Mouse (Mus musculus) CH12.LX (cell line): ENCODE results near the gene Iah1. TPM values are rescaled to one million over a fixed set of nuclear protein-coding genes. Genes with fewer than 3 reads are reported as not detected.

Source experiments
- DNase-seq: peaks from one replicate; pipeline ENCODE4 v3.0.0-alpha.2; 2013; ENCODE audit errors: extremely low read depth
- H3K27ac ChIP-seq: 2 replicates; pipeline ENCODE4 v1.5.1; 2012; ENCODE audit warnings: low read depth, mild to moderate bottlenecking, control low read depth, moderate library complexity; ENCODE audit not compliant: insufficient read depth
- H3K27me3 ChIP-seq: replicated peaks from 2 replicates; pipeline ENCODE3; 2012; ENCODE audit warnings: inconsistent platforms
- H3K36me3 ChIP-seq, 2 experiments: replicated peaks in 1 of 2; 2 replicates each; pipeline versions ENCODE3 to v1.6.1; 2012; ENCODE audit warnings: inconsistent platforms in 1 of 2, low read length in 1 of 2, mild to moderate bottlenecking in 1 of 2, mixed read lengths in 1 of 2, moderate library complexity in 1 of 2; ENCODE audit not compliant: control insufficient read depth in 1 of 2, insufficient read depth in 1 of 2
- H3K4me1 ChIP-seq, 2 experiments: 2 replicates each; pipeline ENCODE4 v1.6.1; 2012; ENCODE audit warnings: inconsistent platforms in 1 of 2, moderate library complexity in 1 of 2; ENCODE audit not compliant: insufficient read depth in 2 of 2, control insufficient read depth in 1 of 2
- H3K4me2 ChIP-seq: 2 replicates; pipeline ENCODE4 v1.6.1; 2012; ENCODE audit warnings: low read depth, mild to moderate bottlenecking, control low read depth; ENCODE audit not compliant: poor library complexity, insufficient read depth, severe bottlenecking
- H3K4me3 ChIP-seq, 3 experiments: fragments of 150-350 bp in 1 of 3; sonication (generic) in 1 of 3; replicated peaks in 1 of 3; 2 replicates each; pipeline versions ENCODE3 to v1.5.1; 2011 to 2012; ENCODE audit warnings: low read depth in 2 of 3, low read length in 2 of 3, mild to moderate bottlenecking in 2 of 3, moderate library complexity in 2 of 3, control low read depth in 1 of 3, improper control_type of control experiment in 1 of 3, inconsistent platforms in 1 of 3, mixed read lengths in 1 of 3; ENCODE audit not compliant: poor library complexity in 1 of 3
- H3K79me2 ChIP-seq: replicated peaks from 2 replicates; pipeline ENCODE4 v1.6.1; 2012; ENCODE audit warnings: mild to moderate bottlenecking, moderate library complexity; ENCODE audit not compliant: control insufficient read depth, poor library complexity, insufficient read depth, severe bottlenecking; ENCODE audit errors: extremely low read depth
- H3K9ac ChIP-seq: 2 replicates; pipeline ENCODE4 v1.6.1; 2012; ENCODE audit warnings: low read depth, mild to moderate bottlenecking, control low read depth, moderate library complexity; ENCODE audit not compliant: insufficient read depth
- H3K9me3 ChIP-seq: replicated peaks from 2 replicates; pipeline ENCODE3; 2012; ENCODE audit warnings: low read length, inconsistent platforms, mixed read lengths
- CHD2 ChIP-seq: IDR thresholded peaks from 2 replicates; pipeline ENCODE4 v1.6.1; 2011; ENCODE audit warnings: low read length, improper control_type of control experiment
- CTCF ChIP-seq, 2 experiments: IDR thresholded peaks in 1 of 2; conservative IDR thresholded peaks in 1 of 2; 2 replicates each; pipeline ENCODE4 v1.5.1; 2011 to 2012; ENCODE audit warnings: low read depth in 2 of 2, low read length in 2 of 2, improper control_type of control experiment in 1 of 2, inconsistent platforms in 1 of 2, mild to moderate bottlenecking in 1 of 2, moderate library complexity in 1 of 2
- E2F4 ChIP-seq: IDR thresholded peaks from 2 replicates; pipeline ENCODE4 v1.6.1; 2011; ENCODE audit warnings: low read depth, low read length, improper control_type of control experiment; ENCODE audit not compliant: insufficient replicate concordance
- EP300 ChIP-seq: IDR thresholded peaks from 2 replicates; pipeline ENCODE4 v1.6.1; 2011; ENCODE audit warnings: low read length, improper control_type of control experiment
- ETS1 ChIP-seq: conservative IDR thresholded peaks from 2 replicates; pipeline ENCODE4 v1.6.1; 2012; ENCODE audit warnings: low read depth, mild to moderate bottlenecking, inconsistent platforms, low read length, improper control_type of control experiment, moderate library complexity
- GABPA ChIP-seq: IDR thresholded peaks from 2 replicates; pipeline ENCODE4 v1.6.1; 2012; ENCODE audit warnings: low read depth, low read length, improper control_type of control experiment, inconsistent platforms; ENCODE audit not compliant: insufficient replicate concordance
- HCFC1 ChIP-seq: IDR thresholded peaks from 2 replicates; pipeline ENCODE4 v1.6.1; 2012; ENCODE audit warnings: low read depth, mild to moderate bottlenecking, inconsistent platforms, low read length, improper control_type of control experiment
- IRF4 ChIP-seq: IDR thresholded peaks from 2 replicates; pipeline ENCODE4 v1.6.1; 2014; ENCODE audit warnings: low read depth, mild to moderate bottlenecking, inconsistent platforms, low read length, improper control_type of control experiment
- MAFK ChIP-seq: IDR thresholded peaks from 2 replicates; pipeline ENCODE4 v1.6.1; 2011; ENCODE audit warnings: low read length, improper control_type of control experiment; ENCODE audit not compliant: insufficient replicate concordance
- MEF2A ChIP-seq: IDR thresholded peaks from 2 replicates; pipeline ENCODE4 v1.6.1; 2014; ENCODE audit warnings: low read depth, mild to moderate bottlenecking, inconsistent platforms, low read length, improper control_type of control experiment, borderline replicate concordance
- MXI1 ChIP-seq: IDR thresholded peaks from 2 replicates; pipeline ENCODE4 v1.6.1; 2011; ENCODE audit warnings: mild to moderate bottlenecking, low read depth, low read length, improper control_type of control experiment
- MYC ChIP-seq: IDR thresholded peaks from 2 replicates; pipeline ENCODE4 v1.6.1; 2011; ENCODE audit warnings: low read depth, mild to moderate bottlenecking, improper control_type of control experiment, low read length
- NELFE ChIP-seq: IDR thresholded peaks from 2 replicates; pipeline ENCODE4 v1.6.1; 2011; ENCODE audit warnings: low read depth, low read length, improper control_type of control experiment
- NRF1 ChIP-seq: IDR thresholded peaks from 2 replicates; pipeline ENCODE4 v1.6.1; 2014; ENCODE audit warnings: low read depth, mild to moderate bottlenecking, inconsistent platforms, low read length, improper control_type of control experiment, moderate library complexity
- PAX5 ChIP-seq: IDR thresholded peaks from 2 replicates; pipeline ENCODE4 v1.6.1; 2012; ENCODE audit warnings: low read length, inconsistent platforms, mixed read lengths
- POLR2A ChIP-seq: IDR thresholded peaks from 2 replicates; pipeline ENCODE4 v1.6.1; 2011; ENCODE audit warnings: low read depth, mild to moderate bottlenecking, improper control_type of control experiment, low read length
- POLR2AphosphoS2 ChIP-seq: IDR thresholded peaks from 2 replicates; pipeline ENCODE4 v1.6.1; 2011; ENCODE audit warnings: low read depth, low read length, improper control_type of control experiment
- RCOR1 ChIP-seq: conservative IDR thresholded peaks from 2 replicates; pipeline ENCODE4 v1.6.1; 2012; ENCODE audit warnings: low read depth, mild to moderate bottlenecking, inconsistent platforms, low read length, improper control_type of control experiment
- SMC3 ChIP-seq: IDR thresholded peaks from 2 replicates; pipeline ENCODE4 v1.6.1; 2011; ENCODE audit warnings: low read depth, low read length, improper control_type of control experiment
- TBP ChIP-seq: conservative IDR thresholded peaks from 2 replicates; pipeline ENCODE4 v1.6.1; 2011; ENCODE audit warnings: low read depth, low read length, improper control_type of control experiment
- UBTF ChIP-seq: IDR thresholded peaks from 2 replicates; pipeline ENCODE4 v1.6.1; 2012; ENCODE audit warnings: low read depth, mild to moderate bottlenecking, inconsistent platforms, low read length, improper control_type of control experiment, moderate library complexity
- USF1 ChIP-seq: IDR thresholded peaks from 2 replicates; pipeline ENCODE4 v1.6.1; 2014; ENCODE audit warnings: low read depth, mild to moderate bottlenecking, inconsistent platforms, low read length, improper control_type of control experiment
- ZC3H11A ChIP-seq: IDR thresholded peaks from 2 replicates; pipeline ENCODE4 v1.6.1; 2012; ENCODE audit warnings: low read depth, mild to moderate bottlenecking, inconsistent platforms, low read length, improper control_type of control experiment
- ZMIZ1 ChIP-seq: IDR thresholded peaks from 2 replicates; pipeline ENCODE4 v1.6.1; 2012; ENCODE audit warnings: low read depth, mild to moderate bottlenecking, inconsistent platforms, low read length, improper control_type of control experiment
- dilution Hi-C: fragments of 300-500 bp; cut with MboI; formaldehyde crosslinking; loops from 2 replicates; pipeline ENCODE4 v1.14.3; 2020; ENCODE audit warnings: low sequenced_read_pairs; ENCODE audit not compliant: extremely low pct_unique_long_range_greater_than_20kb, extremely low pct_ligation_motif_present
- in situ Hi-C: fragments of 300-500 bp; cut with MboI; formaldehyde crosslinking; loops from 3 replicates; pipeline ENCODE4 v1.14.3; 2019; ENCODE audit warnings: low sequenced_read_pairs, low pct_ligation_motif_present, low pct_unique_long_range_greater_than_20kb, mixed read lengths
- polyA plus RNA-seq: library from polyadenylated mRNA; unstranded; fragments of >175 nt; gene quantifications from 2 replicates; pipeline ENCODE4 v1.2.1, GENCODE M21; 2012; ENCODE audit warnings: low read depth; ENCODE audit not compliant: insufficient read length
- total RNA-seq, 2 experiments: library from RNA; depleted of rRNA; stranded (reverse); fragments of 300-350 nt in 1 of 2; fragments of >200 nt in 1 of 2; gene quantifications; 2 replicates each; pipeline ENCODE4 v1.2.3; 2012 to 2014

The Iah1 gene
- total and polyA plus RNA-seq, 3 experiments = 62.2 to 126 (median 106) TPM

DNA sequence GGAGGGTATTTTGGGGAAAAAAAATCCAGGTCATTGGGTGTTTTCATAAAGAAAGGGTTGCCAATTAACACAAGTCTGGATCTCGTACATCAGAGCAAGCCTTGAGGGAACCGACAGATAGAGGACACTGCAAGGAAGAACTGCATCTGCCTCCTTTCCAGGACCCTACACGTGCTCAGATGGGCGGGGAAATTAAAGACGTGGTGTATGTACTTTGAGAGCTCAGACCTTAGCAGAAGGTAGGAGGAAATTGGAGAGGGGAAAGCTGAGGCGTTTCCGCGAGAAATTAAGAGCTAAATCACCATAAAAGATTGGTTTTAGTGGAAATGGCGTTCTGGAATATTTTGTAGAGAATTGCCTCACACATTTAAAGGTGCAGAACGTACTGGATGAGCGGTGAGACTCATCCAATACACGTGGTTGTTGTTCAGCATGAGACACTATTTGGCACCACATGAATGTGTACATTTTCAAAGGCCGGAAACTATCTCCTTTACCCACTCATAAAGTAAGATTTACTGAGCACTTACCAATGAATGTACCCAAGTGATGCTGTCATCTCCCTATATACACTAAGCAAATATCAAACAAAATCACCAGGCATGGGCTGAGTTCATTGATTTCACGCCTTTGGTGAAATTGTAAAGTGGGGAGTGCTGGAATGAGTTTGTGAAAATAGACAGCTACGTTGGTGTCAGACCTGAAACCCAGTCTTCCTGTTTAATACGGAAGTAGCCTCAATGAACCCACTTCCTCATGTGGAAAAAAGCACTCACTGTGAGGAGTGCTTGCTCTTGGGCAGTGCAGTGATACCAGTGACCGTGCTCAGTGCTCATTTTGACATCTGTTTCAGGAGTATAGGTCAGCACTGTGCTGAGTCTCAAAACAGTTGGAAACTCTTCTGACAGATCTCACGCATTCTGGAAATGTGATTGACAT lies 29.2 kb upstream of the Iah1 start (continued):
- TF ChIP-seq EP300 (peak; percentile 84), SMC3 (no peak), MAFK (0 out of 2 replicates have a peak, but pooled peaks have one; percentile 13), NRF1 (0 out of 2 replicates have a peak, but pooled peaks have one; percentile 21), POLR2A (no peak; the same call in 1 of the 2 replicates)

DNA sequence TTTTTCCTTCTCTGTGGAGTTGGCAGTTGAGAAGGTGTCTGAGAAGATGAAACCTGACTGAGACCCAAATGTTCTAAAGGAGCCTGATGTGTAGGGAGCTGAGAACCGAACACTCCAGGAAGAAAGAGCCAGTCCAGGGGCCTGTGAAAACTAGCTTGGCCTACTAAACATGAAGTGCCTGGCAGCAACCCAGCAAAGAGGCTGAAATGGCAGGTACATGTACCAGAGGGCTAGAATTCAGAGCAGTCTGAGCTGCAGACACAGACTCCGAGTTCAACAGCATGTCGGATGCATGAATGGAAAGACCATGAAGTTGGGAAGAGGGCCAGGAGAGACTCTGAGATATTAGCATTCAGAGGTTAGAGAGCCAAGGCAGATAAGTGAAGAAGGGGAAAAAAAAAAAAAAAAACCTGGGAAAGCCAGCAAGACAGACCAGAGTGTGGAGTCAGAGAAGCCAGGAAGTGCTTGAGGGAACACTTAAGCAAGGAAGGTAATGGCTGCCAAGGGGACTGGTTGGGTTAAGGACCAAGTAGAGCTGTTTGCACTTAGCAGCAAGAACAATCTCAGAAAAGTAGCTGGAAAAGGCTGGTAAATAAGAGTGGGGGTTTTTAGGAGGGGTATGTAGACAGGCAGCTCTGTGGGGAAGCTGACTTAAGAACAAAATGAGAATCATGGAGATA lies 27.3 kb upstream of the Iah1 start:
- dilution Hi-C loops = no loop called here
- Histone ChIP-seq H3K27ac (no peak overlapping the region), H3K79me2 (peaks cover 43% of the 10 kb centered on the region), H3K36me3 (peaks cover 33 to 61% of the 10 kb centered on the region in 2 experiments), H3K4me2 (no peak overlapping the region), H3K4me3 (no peak overlapping the region), H3K9ac (no peak overlapping the region), H3K4me1 (peaks cover 6 to 17% of the 10 kb centered on the region in 2 experiments; a peak in 3 of 4 replicates), H3K27me3 (no peaks in the 10 kb centered on the region), H3K9me3 (no peaks in the 10 kb centered on the region)
- no peak for DNase-seq
- in situ Hi-C loops = loop anchor here (25.0 kb wide), 1 partner anchor 323 kb away; no protein-coding TSS in a partner anchor
- TF ChIP-seq ZMIZ1 (no peak), USF1 (no peak), CHD2 (no peak), ETS1 (no peak), CTCF (conservative IDR thresholded peaks at IDR 0.05 in 1 of 2, IDR thresholded peaks at IDR 0.05 in 1 of 2; ENCODE audit: low read depth in 2 of 2, low read length in 2 of 2) (no peak), MXI1 (no peak), GABPA (no peak), TBP (no peak), MYC (no peak)

DNA sequence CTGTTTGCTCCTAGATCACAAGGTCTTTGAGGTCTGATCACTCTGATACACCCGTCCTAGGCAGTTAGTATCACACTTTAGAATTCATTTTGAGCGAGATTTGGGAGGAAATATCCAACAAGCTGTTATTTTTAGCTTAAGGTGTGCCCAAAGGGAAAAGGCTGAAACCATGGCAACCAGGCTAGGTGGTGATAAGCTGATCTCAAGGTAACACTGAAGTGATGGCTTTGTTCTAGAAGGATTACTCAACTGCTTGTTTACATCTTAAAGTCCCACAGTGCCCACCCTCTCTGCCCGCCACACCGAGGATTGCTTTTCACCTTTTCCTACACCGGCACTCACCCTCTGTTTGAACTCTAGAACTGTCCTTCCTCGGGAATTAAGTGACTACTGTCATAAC lies 26.5 kb upstream of the Iah1 start:
- dilution Hi-C loops = no loop called here
- Histone ChIP-seq H3K36me3 (peaks cover 40 to 66% of the 10 kb centered on the region in 2 experiments), H3K9ac (no peak overlapping the region)

More for the DNA sequence above, 26.5 kb upstream of the Iah1 start:
- DNase-seq = no peak
- no peak overlapping the region for H3K4me2 ChIP-seq
- peaks cover 6 to 17% of the 10 kb centered on the region in 2 experiments; a peak in 3 of 4 replicates for H3K4me1 ChIP-seq
- no peak for TF ChIP-seq NELFE
- TF ChIP-seq CHD2 = no peak
- TF ChIP-seq UBTF = no peak
- TF ChIP-seq PAX5 = no peak
- TF ChIP-seq SMC3 = no peak
- no peak for TF ChIP-seq TBP
- no peak for TF ChIP-seq POLR2AphosphoS2
- TF ChIP-seq RCOR1 = no peak
- no peak for TF ChIP-seq POLR2A
- no peak for TF ChIP-seq MEF2A
- TF ChIP-seq ZC3H11A = no peak
- TF ChIP-seq HCFC1 = no peak
- TF ChIP-seq IRF4 = no peak
- no peak for TF ChIP-seq E2F4
- H3K9me3 ChIP-seq = no peaks in the 10 kb centered on the region
- no peak overlapping the region for H3K4me3 ChIP-seq
- no peaks in the 10 kb centered on the region for H3K27me3 ChIP-seq
- in situ Hi-C loops = loop anchor here (25.0 kb wide), 1 partner anchor 323 kb away; no protein-coding TSS in a partner anchor
- H3K27ac ChIP-seq = no peak overlapping the region
- H3K79me2 ChIP-seq = peaks cover 38% of the 10 kb centered on the region
